In genomic region chr5:134743991-134744390, GRCm38 (mm10) we compare ENCODE assay signal across 9 mouse cellular contexts. TPM values are rescaled to one million over a fixed set of nuclear protein-coding genes. Genes with fewer than 3 reads are reported as not detected.
DNase-seq lines count a peak whose midpoint lies in the region; ATAC-seq and TF ChIP-seq lines count a peak whose summit lies in the region.
"Had no signal": no experiment of that assay in that cellular context is flagged by ENCODE, and none has a peak within 500 bp of the region (broad histone marks: within the 10 kb centered on the region; RNA-seq: fewer than 3 reads in every experiment).

No protein-coding gene starts in this region.

- WGBS in kidney, embryonic 15.5 days, result 62% methylated on average over 12 of the region's 12 CpGs
- 65% methylated on average over 12 of the region's 12 CpGs for WGBS in embryonic facial prominence, embryonic 14.5 days
- 30% methylated on average over 12 of the region's 12 CpGs for WGBS in liver, postnatal 0 days (ENCODE audit: insufficient replicate concordance)

- DNase-seq in kidney, adult 11 months, result peak; percentile 55
- DNase-seq in embryonic facial prominence, embryonic 14.5 days (ENCODE audit: low spot score), result no peak
- peak; percentile 40 for DNase-seq in kidney, postnatal 10 days
- peak; percentile 49 for DNase-seq in liver, postnatal 0 days
- DNase-seq in cerebellum, adult 11 months, result no peak
- DNase-seq in natural killer cell, adult 2 months (ENCODE audit: low spot score in 2 of 2), result no peak
- DNase-seq: gastrocnemius, postnatal 25 days had no signal

- H3K4me1 ChIP-seq in kidney, embryonic 15.5 days, result peaks cover 57% of the 10 kb centered on the region
- H3K4me1 ChIP-seq in embryonic facial prominence, embryonic 14.5 days (ENCODE audit: control insufficient read depth, insufficient read depth, low read length), result peaks cover 60% of the 10 kb centered on the region
- peaks cover 2% of the 10 kb centered on the region; the same call in 1 of the 2 replicates for H3K4me1 ChIP-seq in liver, postnatal 0 days (ENCODE audit: insufficient read depth)

- H3K4me2 ChIP-seq in kidney, embryonic 15.5 days, result no peak overlapping the region
- H3K4me2 ChIP-seq in embryonic facial prominence, embryonic 14.5 days (ENCODE audit: low read depth, low read length), result peak overlapping the region; percentile 16; the same call in 1 of the 2 replicates
- 0 out of 2 replicates have a peak overlapping the region, but pooled peaks have one; percentile 38 for H3K4me2 ChIP-seq in liver, postnatal 0 days (ENCODE audit: low read depth, low read length)

- no peak for ATAC-seq in kidney, embryonic 15.5 days (replicated peaks; ENCODE audit: low FRiP score)
- no peak for ATAC-seq in embryonic facial prominence, embryonic 14.5 days (ENCODE audit: low read depth)
- peak; percentile 58; the same call in 1 of the 2 replicates for ATAC-seq in liver, postnatal 0 days

- no peaks in the 10 kb centered on the region for H3K36me3 ChIP-seq in kidney, embryonic 15.5 days
- H3K36me3 ChIP-seq in embryonic facial prominence, embryonic 14.5 days (ENCODE audit: control insufficient read depth, insufficient read depth, low read length), result 0 out of 2 replicates have a peak, but pooled peaks cover 3% of the 10 kb centered on the region
- H3K36me3 ChIP-seq in liver, postnatal 0 days (replicated peaks; ENCODE audit: insufficient read depth, low read length), result no peaks in the 10 kb centered on the region

- H3K9ac ChIP-seq in kidney, embryonic 15.5 days, result no peak overlapping the region
- H3K9ac ChIP-seq in embryonic facial prominence, embryonic 14.5 days (ENCODE audit: low read depth, low read length), result 0 out of 2 replicates have a peak overlapping the region, but pooled peaks have one; percentile 2
- no peak overlapping the region for H3K9ac ChIP-seq in liver, postnatal 0 days (replicated peaks)

- H3K27ac ChIP-seq in kidney, embryonic 15.5 days, result no peak overlapping the region
- H3K27ac ChIP-seq in embryonic facial prominence, embryonic 14.5 days (replicated peaks; ENCODE audit: low read depth, low read length), result no peak overlapping the region
- peak overlapping the region; percentile 51; the same call in 1 of the 2 replicates for H3K27ac ChIP-seq in liver, postnatal 0 days (ENCODE audit: low read depth)
- H3K27ac ChIP-seq: left cerebral cortex, adult 2 months had no signal

- no peak for TF ChIP-seq CTCF in liver, postnatal 0 days (IDR thresholded peaks at IDR 0.05; ENCODE audit: low read depth)

- H3K4me3 ChIP-seq in kidney, embryonic 15.5 days (replicated peaks), result no peak overlapping the region
- H3K4me3 ChIP-seq in embryonic facial prominence, embryonic 14.5 days (ENCODE audit: low read depth, low read length), result no peak overlapping the region
- H3K4me3 ChIP-seq in liver, postnatal 0 days (ENCODE audit: low read depth, low read length), result no peak overlapping the region
- H3K4me3 ChIP-seq: left cerebral cortex, adult 2 months had no signal

- H3K9me3 ChIP-seq in kidney, embryonic 15.5 days (replicated peaks), result no peaks in the 10 kb centered on the region
- no peaks in the 10 kb centered on the region for H3K9me3 ChIP-seq in embryonic facial prominence, embryonic 14.5 days (ENCODE audit: control insufficient read depth, low read length)
- no peaks in the 10 kb centered on the region for H3K9me3 ChIP-seq in liver, postnatal 0 days (ENCODE audit: low read length)

- peaks cover 10% of the 10 kb centered on the region; the same call in 1 of the 2 replicates for H3K27me3 ChIP-seq in kidney, embryonic 15.5 days
- no peaks in the 10 kb centered on the region for H3K27me3 ChIP-seq in embryonic facial prominence, embryonic 14.5 days (replicated peaks; ENCODE audit: control insufficient read depth, insufficient read depth, low read length)
- peaks cover 12% of the 10 kb centered on the region; the same call in 1 of the 2 replicates for H3K27me3 ChIP-seq in liver, postnatal 0 days (ENCODE audit: insufficient read depth, low read length)

- TF ChIP-seq EP300 in liver, postnatal 0 days (IDR thresholded peaks at IDR 0.05; ENCODE audit: low read depth), result no peak

RNA-seq across cellular contexts. Expression of gene Eln, which starts 3.1 kb away (rescaled TPM):
- polyA plus RNA-seq in kidney, embryonic 15.5 days (2015; fragmentation: Nextera tagmentation; extraction: Ambion mirVana), result 81.4 and 99.6 TPM in 2 replicates
- 152 and 188 TPM in 2 replicates for polyA plus RNA-seq in embryonic facial prominence, embryonic 14.5 days (2014; fragmentation: Nextera tagmentation; extraction: Ambion mirVana)
- polyA plus RNA-seq in liver, postnatal 0 days (2015; fragmentation: Nextera tagmentation; extraction: Ambion mirVana), result 14.8 TPM in 2 replicates

RNA-seq across cellular contexts. Expression of gene Limk1, which starts 55.6 kb away (rescaled TPM):
- 4.9 and 5.9 TPM in 2 replicates for polyA plus RNA-seq in kidney, embryonic 15.5 days (2015; fragmentation: Nextera tagmentation; extraction: Ambion mirVana)
- polyA plus RNA-seq in embryonic facial prominence, embryonic 14.5 days (2014; fragmentation: Nextera tagmentation; extraction: Ambion mirVana), result 6.2 and 8.5 TPM in 2 replicates
- 0.59 and 0.73 TPM in 2 replicates for polyA plus RNA-seq in liver, postnatal 0 days (2015; fragmentation: Nextera tagmentation; extraction: Ambion mirVana)

Comparison
In these comparisons a context has a peak if more than half of its experiments do, and no peak if none do; other contexts are left out.
1. DNase-seq: peak in kidney, adult 11 months (single experiment), kidney, postnatal 10 days (single experiment) and liver, postnatal 0 days (single experiment); none in embryonic facial prominence, embryonic 14.5 days (single experiment), cerebellum, adult 11 months (single experiment) and natural killer cell, adult 2 months (0 of 2).